In the genomic region with DNA sequence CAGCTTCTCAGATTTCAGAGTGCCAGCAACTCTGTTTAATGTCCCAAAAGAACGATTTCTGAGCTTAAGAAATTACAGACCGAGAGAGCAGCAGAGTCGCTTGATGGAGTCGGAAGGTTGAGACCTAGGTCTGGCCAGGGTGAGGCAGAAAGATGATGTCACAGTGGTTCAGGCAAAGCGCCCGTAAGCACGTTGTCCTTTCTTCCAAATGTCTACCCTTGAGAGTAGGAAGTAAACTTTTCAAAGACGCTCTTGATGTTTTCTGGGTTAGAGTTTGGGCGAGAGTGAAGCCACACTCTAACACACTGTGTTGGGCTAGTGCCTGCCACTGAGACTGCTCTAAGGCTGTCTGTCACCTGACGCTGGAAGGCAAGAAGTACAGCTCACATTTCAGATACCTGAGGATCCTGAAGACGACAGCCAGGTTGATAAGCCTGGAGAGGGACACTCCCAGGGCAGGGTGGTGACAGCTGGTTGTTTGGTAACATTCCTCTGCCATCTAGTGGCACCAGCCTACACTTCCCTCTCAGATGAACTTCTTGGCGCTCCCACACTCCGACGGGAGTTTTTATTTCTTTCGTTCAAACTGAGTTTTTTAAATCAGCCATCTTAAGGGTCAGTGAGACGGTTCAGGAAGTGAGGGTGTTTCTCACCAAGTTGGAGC, we compare ENCODE assay signal across 9 mouse cellular contexts. TPM values are rescaled to one million over a fixed set of nuclear protein-coding genes. Genes with fewer than 3 reads are reported as not detected.
DNase-seq lines count a peak whose midpoint lies in the region; ATAC-seq and TF ChIP-seq lines count a peak whose summit lies in the region.
"Had no signal": no experiment of that assay in that cellular context is flagged by ENCODE, and none has a peak within 500 bp of the region (broad histone marks: within the 10 kb centered on the region; RNA-seq: fewer than 3 reads in every experiment).

No protein-coding gene starts in this region.

- peaks cover 3% of the 10 kb centered on the region; the same call in 1 of the 2 replicates for H3K27me3 ChIP-seq in hindbrain, embryonic 11.5 days (ENCODE audit: control insufficient read depth, insufficient read depth, low read length)
- H3K27me3 ChIP-seq in hindbrain, embryonic 13.5 days: peaks cover 35% of the 10 kb centered on the region
- H3K27me3 ChIP-seq in midbrain, embryonic 11.5 days (ENCODE audit: control insufficient read depth, insufficient read depth, low read length): peaks cover 25% of the 10 kb centered on the region
- no peaks in the 10 kb centered on the region for H3K27me3 ChIP-seq in stomach, postnatal 0 days (ENCODE audit: control insufficient read depth, insufficient read depth, low read length)

- no peak overlapping the region for H3K4me2 ChIP-seq in hindbrain, embryonic 11.5 days (replicated peaks; ENCODE audit: low read depth, low read length)
- H3K4me2 ChIP-seq in hindbrain, embryonic 13.5 days: no peak overlapping the region
- no peak overlapping the region for H3K4me2 ChIP-seq in midbrain, embryonic 11.5 days
- peak overlapping the region; percentile 34; the same call in 1 of the 2 replicates for H3K4me2 ChIP-seq in stomach, postnatal 0 days (replicated peaks; ENCODE audit: low read depth)

- H3K4me3 ChIP-seq in hindbrain, embryonic 11.5 days (ENCODE audit: low read depth, low read length): no peak overlapping the region
- H3K4me3 ChIP-seq in hindbrain, embryonic 13.5 days: no peak overlapping the region
- no peak overlapping the region for H3K4me3 ChIP-seq in embryonic fibroblast, embryonic 13.5 days (ENCODE audit: insufficient read depth, low read length)
- H3K4me3 ChIP-seq in midbrain, embryonic 11.5 days (ENCODE audit: low read depth, low read length): no peak overlapping the region
- H3K4me3 ChIP-seq in stomach, postnatal 0 days (ENCODE audit: low read depth, low read length): peak overlapping the region; percentile 6; the same call in 1 of the 2 replicates
- H3K4me3 ChIP-seq: midbrain, embryonic 12.5 days had no signal

- no peak for TF ChIP-seq POLR2A in embryonic fibroblast, embryonic 13.5 days (IDR thresholded peaks at IDR 0.05; ENCODE audit: low read depth, low read length)

- ATAC-seq in hindbrain, embryonic 11.5 days (ENCODE audit: low FRiP score): no peak
- ATAC-seq in hindbrain, embryonic 13.5 days (ENCODE audit: low FRiP score): no peak
- ATAC-seq in midbrain, embryonic 11.5 days (ENCODE audit: low FRiP score): no peak
- peak; percentile 73 for ATAC-seq in stomach, postnatal 0 days (ENCODE audit: low FRiP score, low TSS enrichment)

- no peak overlapping the region for H3K9ac ChIP-seq in hindbrain, embryonic 11.5 days (ENCODE audit: low read depth, low read length)
- no peak overlapping the region for H3K9ac ChIP-seq in hindbrain, embryonic 13.5 days
- no peak overlapping the region for H3K9ac ChIP-seq in midbrain, embryonic 11.5 days (ENCODE audit: low read length)
- H3K9ac ChIP-seq in stomach, postnatal 0 days (ENCODE audit: low read length): no peak overlapping the region

- no peak for TF ChIP-seq EP300 in stomach, postnatal 0 days (optimal IDR thresholded peaks at IDR 0.05)

- H3K9me3 ChIP-seq in hindbrain, embryonic 11.5 days (ENCODE audit: control insufficient read depth, low read length): no peaks in the 10 kb centered on the region
- no peaks in the 10 kb centered on the region for H3K9me3 ChIP-seq in hindbrain, embryonic 13.5 days
- no peaks in the 10 kb centered on the region for H3K9me3 ChIP-seq in midbrain, embryonic 11.5 days (ENCODE audit: control insufficient read depth, low read length)
- no peaks in the 10 kb centered on the region for H3K9me3 ChIP-seq in stomach, postnatal 0 days (ENCODE audit: control insufficient read depth, low read length)
- H3K9me3 ChIP-seq: midbrain, embryonic 12.5 days had no signal

- H3K27ac ChIP-seq in hindbrain, embryonic 11.5 days (ENCODE audit: low read depth, low read length): no peak overlapping the region
- no peak overlapping the region for H3K27ac ChIP-seq in hindbrain, embryonic 13.5 days
- H3K27ac ChIP-seq in embryonic fibroblast, embryonic 13.5 days (ENCODE audit: insufficient read depth, low read length): no peak overlapping the region
- no peak overlapping the region for H3K27ac ChIP-seq in midbrain, embryonic 11.5 days (ENCODE audit: low read depth, low read length)
- H3K27ac ChIP-seq in stomach, postnatal 0 days (replicated peaks): no peak overlapping the region
- H3K27ac ChIP-seq: midbrain, embryonic 12.5 days had no signal

- DNase-seq in hindbrain, embryonic 11.5 days (ENCODE audit: low spot score): peak; percentile 47
- peak; percentile 77 for DNase-seq in adipocyte (ENCODE audit: low spot score)
- peak; percentile 50 to 61 for DNase-seq in heart, postnatal 14 days
- peak; percentile 50 to 60 for DNase-seq in layer of hippocampus, postnatal 10 days (ENCODE audit: low spot score in 2 of 2)
- DNase-seq in midbrain, embryonic 11.5 days (ENCODE audit: low spot score, missing footprints): peak; percentile 86
- DNase-seq in stomach, postnatal 0 days (ENCODE audit: low spot score): peak; percentile 59

- 46% methylated on average over 16 of the region's 16 CpGs for WGBS in hindbrain, embryonic 11.5 days
- WGBS in hindbrain, embryonic 13.5 days: 49% methylated on average over 16 of the region's 16 CpGs
- 49% methylated on average over 16 of the region's 16 CpGs for WGBS in midbrain, embryonic 11.5 days
- 20% methylated on average over 16 of the region's 16 CpGs for WGBS in stomach, postnatal 0 days

- no peaks in the 10 kb centered on the region for H3K36me3 ChIP-seq in hindbrain, embryonic 11.5 days (ENCODE audit: control insufficient read depth, insufficient read depth, low read length)
- no peaks in the 10 kb centered on the region for H3K36me3 ChIP-seq in hindbrain, embryonic 13.5 days
- no peaks in the 10 kb centered on the region for H3K36me3 ChIP-seq in midbrain, embryonic 11.5 days (ENCODE audit: control insufficient read depth, insufficient read depth, low read length)
- no peaks in the 10 kb centered on the region for H3K36me3 ChIP-seq in stomach, postnatal 0 days (ENCODE audit: control insufficient read depth, insufficient read depth, low read length)
- H3K36me3 ChIP-seq: midbrain, embryonic 12.5 days had no signal

- H3K4me1 ChIP-seq in hindbrain, embryonic 11.5 days (replicated peaks; ENCODE audit: control insufficient read depth, insufficient read depth, low read length): 0 out of 2 replicates have a peak, but pooled peaks cover 2% of the 10 kb centered on the region
- peaks cover 10% of the 10 kb centered on the region for H3K4me1 ChIP-seq in hindbrain, embryonic 13.5 days (replicated peaks)
- no peaks in the 10 kb centered on the region; the same call in 1 of the 2 replicates for H3K4me1 ChIP-seq in embryonic fibroblast, embryonic 13.5 days (ENCODE audit: control insufficient read depth, insufficient read depth, low read length)
- peaks cover 26% of the 10 kb centered on the region for H3K4me1 ChIP-seq in midbrain, embryonic 11.5 days (ENCODE audit: control insufficient read depth, insufficient read depth, low read length)
- H3K4me1 ChIP-seq in stomach, postnatal 0 days (replicated peaks; ENCODE audit: control insufficient read depth, insufficient read depth): no peaks in the 10 kb centered on the region

- intact Hi-C loops in heart, postnatal 14 days (cut with DNase I): loop anchor here (2.0 to 5.0 kb wide), 3 partner anchors 56 to 355 kb away; no protein-coding TSS in a partner anchor

- peak; percentile 66; the same call in 1 of the 2 replicates for TF ChIP-seq CTCF in embryonic fibroblast, embryonic 13.5 days (IDR thresholded peaks at IDR 0.05; ENCODE audit: borderline replicate concordance, insufficient read depth, low read length)
- peak; percentile 87 for TF ChIP-seq CTCF in stomach, postnatal 0 days (IDR thresholded peaks at IDR 0.05; ENCODE audit: low read depth)

RNA-seq across cellular contexts. Expression of gene Ccdc186, which starts 45.1 kb away (rescaled TPM):
- polyA plus RNA-seq in hindbrain, embryonic 11.5 days (2014; fragmentation: Nextera tagmentation; extraction: Ambion mirVana): 23.3 and 25.7 TPM in 2 replicates
- polyA plus RNA-seq in hindbrain, embryonic 13.5 days (2015; fragmentation: Nextera tagmentation; extraction: Ambion mirVana): 28.1 and 31.5 TPM in 2 replicates
- polyA plus RNA-seq in embryonic fibroblast, embryonic 13.5 days (2011; ENCODE audit: insufficient read length, low read depth, missing spikeins): 53.3 and 70.3 TPM in 2 replicates
- total RNA-seq in heart, postnatal 14 days (2021): 10 to 100 TPM; 26.1 to 26.5 TPM
- total RNA-seq in layer of hippocampus, postnatal 10 days (2021): 10 to 100 TPM; 35.4 to 44.7 TPM
- 18.4 and 21.5 TPM in 2 replicates for polyA plus RNA-seq in midbrain, embryonic 11.5 days (2014; fragmentation: Nextera tagmentation; extraction: Ambion mirVana)
- 9.1 and 13.4 TPM in 2 replicates for polyA plus RNA-seq in stomach, postnatal 0 days (2015; fragmentation: Nextera tagmentation; extraction: Ambion mirVana)

RNA-seq across cellular contexts. Expression of gene Tdrd1, which starts 49.2 kb away (rescaled TPM):
- polyA plus RNA-seq in hindbrain, embryonic 11.5 days (2014; fragmentation: Nextera tagmentation; extraction: Ambion mirVana): 0.68 and 0.95 TPM in 2 replicates
- 0.77 and 0.96 TPM in 2 replicates for polyA plus RNA-seq in hindbrain, embryonic 13.5 days (2015; fragmentation: Nextera tagmentation; extraction: Ambion mirVana)
- 0.18 TPM in 2 replicates for polyA plus RNA-seq in embryonic fibroblast, embryonic 13.5 days (2011; ENCODE audit: insufficient read length, low read depth, missing spikeins)
- under 1 TPM in 1 of 2 experiments, not detected in 1; 0.05 TPM for total RNA-seq in heart, postnatal 14 days (2021)
- total RNA-seq in layer of hippocampus, postnatal 10 days (2021): under 1 TPM; 0.46 to 0.91 TPM
- polyA plus RNA-seq in midbrain, embryonic 11.5 days (2014; fragmentation: Nextera tagmentation; extraction: Ambion mirVana): 0.27 and 0.50 TPM in 2 replicates
- polyA plus RNA-seq in stomach, postnatal 0 days (2015; fragmentation: Nextera tagmentation; extraction: Ambion mirVana): 1.2 and 1.7 TPM in 2 replicates

RNA-seq across cellular contexts. Expression of gene Adrb1, which starts 54.9 kb away (rescaled TPM):
- polyA plus RNA-seq in hindbrain, embryonic 11.5 days (2014; fragmentation: Nextera tagmentation; extraction: Ambion mirVana): 0.11 and 0.17 TPM in 2 replicates
- polyA plus RNA-seq in hindbrain, embryonic 13.5 days (2015; fragmentation: Nextera tagmentation; extraction: Ambion mirVana): 0.31 and 0.44 TPM in 2 replicates
- polyA plus RNA-seq in embryonic fibroblast, embryonic 13.5 days (2011; ENCODE audit: insufficient read length, low read depth, missing spikeins): 1.3 and 1.6 TPM in 2 replicates
- 10 to 100 TPM; 23.2 to 24.2 TPM for total RNA-seq in heart, postnatal 14 days (2021)
- 10 to 100 TPM; 12.1 to 12.8 TPM for total RNA-seq in layer of hippocampus, postnatal 10 days (2021)
- polyA plus RNA-seq in midbrain, embryonic 11.5 days (2014; fragmentation: Nextera tagmentation; extraction: Ambion mirVana): 0.15 and 0.28 TPM in 2 replicates
- polyA plus RNA-seq in stomach, postnatal 0 days (2015; fragmentation: Nextera tagmentation; extraction: Ambion mirVana): 0.45 and 0.59 TPM in 2 replicates
